Mouse (Mus musculus) right cerebral cortex, postnatal 14 days (tissue): ENCODE results near the gene Krt80.
A peak's percentile ranks its signal among the peaks of the same experiment; 100 is the strongest.

Experiments
- DNase-seq: peaks from one replicate; pipeline ENCODE4 v3.0.0; 2022

The Krt80 gene

GRCm38 (mm10) chr15:101370101-101370911, at the start of gene Krt80:
TSS of gene Krt80 (minus strand) at chr15:101370162.
- no peak for DNase-seq

DNA sequence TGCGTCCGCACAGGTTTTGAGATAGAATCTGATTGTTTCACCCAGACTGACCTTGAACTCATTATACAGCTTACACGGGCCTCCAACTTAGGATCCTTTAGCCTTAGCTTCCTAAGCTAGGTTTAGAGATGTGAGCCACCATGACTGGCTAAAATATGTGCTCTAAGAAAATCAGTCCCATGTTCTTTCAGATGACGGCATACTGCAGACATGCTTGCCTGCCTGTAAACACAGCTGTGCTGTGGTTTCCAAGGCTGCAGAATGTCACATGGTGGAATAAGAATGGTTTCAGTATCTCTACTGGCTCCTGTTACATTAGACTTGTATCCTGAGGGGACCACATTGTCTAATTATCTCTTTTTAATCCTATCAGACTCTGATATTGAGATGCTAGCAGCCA, 49.0 kb upstream of the Krt80 start:
- DNase-seq = no peak

- no peak for DNase-seq
These were observed 45.0 kb upstream of the Krt80 start for GRCm38 (mm10) chr15:101414807-101415565.

- no peak for DNase-seq
These were observed 44.1 kb upstream of the Krt80 start for GRCm38 (mm10) chr15:101413916-101414635.

DNA sequence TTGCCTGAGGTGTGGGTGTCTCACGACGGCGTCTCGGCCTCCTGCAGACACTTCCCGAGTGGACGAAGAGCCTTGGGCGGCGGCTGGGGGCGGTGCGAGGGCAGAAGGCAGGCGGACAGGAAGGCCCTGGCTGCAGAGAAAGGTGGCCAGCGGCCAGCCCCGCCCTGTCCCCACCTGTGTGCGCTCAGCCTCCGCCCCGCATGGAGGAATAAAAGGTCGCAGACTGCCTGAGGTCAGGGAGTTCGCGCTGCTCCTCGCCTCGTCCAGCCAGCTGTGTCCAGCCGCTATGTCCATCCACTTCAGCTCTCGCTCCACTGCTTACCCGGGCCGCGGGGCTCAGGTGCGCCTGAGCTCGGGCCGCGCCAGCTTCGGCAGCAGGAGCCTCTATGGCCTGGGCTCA, 42.2 kb upstream of the Krt80 start:
- no peak for DNase-seq

- DNase-seq = no peak
These were observed 40.8 kb upstream of the Krt80 start, which contains the start of gene Krt7 for GRCm38 (mm10) chr15:101410775-101411174. TSS of gene Krt7 (plus strand) at chr15:101411043.

- no peak for DNase-seq
These were observed 28.3 kb upstream of the Krt80 start for GRCm38 (mm10) chr15:101398269-101398668.

- DNase-seq = no peak
These were observed 27.7 kb upstream of the Krt80 start for GRCm38 (mm10) chr15:101397683-101398082.

- DNase-seq = no peak
These were observed 27.0 kb upstream of the Krt80 start for GRCm38 (mm10) chr15:101396921-101397320.

GRCm38 (mm10) chr15:101396466-101396865, 26.5 kb upstream of the Krt80 start:
- DNase-seq = no peak

DNA sequence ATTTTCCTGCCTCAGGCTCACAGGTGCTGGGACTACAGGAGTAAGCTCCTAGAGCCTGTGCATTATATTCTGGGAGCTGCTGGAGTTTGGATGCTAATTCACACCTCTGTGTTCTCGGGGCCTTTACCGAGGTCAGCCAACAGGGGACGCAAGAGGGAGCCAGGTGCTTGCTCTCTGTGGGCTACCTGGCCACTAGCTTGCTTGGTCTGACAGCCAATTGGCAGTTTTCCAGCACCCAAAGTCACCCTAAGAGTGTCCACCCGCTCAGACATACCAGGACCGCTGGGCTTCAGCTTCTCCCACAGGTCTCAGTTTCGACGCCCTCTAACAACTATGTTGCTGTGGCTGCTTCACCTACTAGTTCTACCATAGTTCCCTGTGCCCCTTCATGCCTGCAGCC, 24.9 kb upstream of the Krt80 start:
- no peak for DNase-seq

GRCm38 (mm10) chr15:101392251-101392650, 22.3 kb upstream of the Krt80 start:
- no peak for DNase-seq

- no peak for DNase-seq
These were observed 20.2 kb upstream of the Krt80 start for GRCm38 (mm10) chr15:101390203-101390602.

GRCm38 (mm10) chr15:101388034-101388541, 18.1 kb upstream of the Krt80 start:
- peak; percentile 45 for DNase-seq

GRCm38 (mm10) chr15:101387176-101387575, 17.2 kb upstream of the Krt80 start:
- DNase-seq = no peak

- DNase-seq = no peak
These were observed 15.1 kb upstream of the Krt80 start for GRCm38 (mm10) chr15:101385064-101385463.

GRCm38 (mm10) chr15:101384610-101385009, 14.6 kb upstream of the Krt80 start:
- no peak for DNase-seq

DNA sequence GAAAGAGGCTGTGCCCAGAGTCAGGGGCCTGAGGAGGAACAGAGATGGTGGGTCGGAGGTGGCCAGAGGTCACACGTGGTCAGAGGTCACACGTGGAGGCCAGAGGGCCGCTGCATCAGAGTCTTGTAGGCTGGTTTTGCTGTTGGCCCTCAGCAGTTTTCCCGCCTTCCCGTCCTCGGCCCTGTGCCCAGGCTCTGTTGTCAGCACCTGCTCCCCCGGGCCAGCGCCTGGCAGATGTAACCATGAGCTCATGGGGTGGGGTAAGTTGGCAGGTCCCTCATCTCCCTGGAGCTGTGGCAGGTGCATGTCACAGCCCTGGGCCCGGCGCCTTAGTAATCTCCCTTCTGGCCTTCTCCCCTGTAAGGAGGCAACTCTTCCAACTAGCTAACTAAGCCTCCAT, 12.8 kb upstream of the Krt80 start:
- DNase-seq = no peak

DNA sequence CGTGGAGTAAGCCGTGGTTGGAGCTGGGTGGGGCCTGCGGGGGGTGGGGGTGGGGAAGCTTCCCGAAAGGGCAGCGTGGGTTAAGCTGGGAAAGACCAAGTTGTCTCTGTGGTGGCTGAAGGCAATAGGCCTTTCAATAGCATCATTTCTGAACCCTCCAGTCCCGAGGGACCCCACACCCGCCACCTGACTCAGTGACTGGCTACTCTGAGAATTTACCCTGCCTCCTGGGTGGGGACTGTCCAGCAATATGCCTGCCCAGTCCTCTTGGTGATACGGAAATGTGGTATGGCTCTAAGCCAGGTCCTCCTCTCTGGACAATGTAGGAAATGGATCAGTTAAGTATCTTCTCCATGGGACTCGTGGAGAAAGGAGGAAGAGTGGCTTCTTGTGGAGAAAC, 11.8 kb upstream of the Krt80 start:
- no peak for DNase-seq

- DNase-seq = no peak
These were observed 8.7 kb upstream of the Krt80 start for GRCm38 (mm10) chr15:101378646-101379045.

GRCm38 (mm10) chr15:101376776-101377061, 6.8 kb upstream of the Krt80 start:
- DNase-seq = no peak

DNA sequence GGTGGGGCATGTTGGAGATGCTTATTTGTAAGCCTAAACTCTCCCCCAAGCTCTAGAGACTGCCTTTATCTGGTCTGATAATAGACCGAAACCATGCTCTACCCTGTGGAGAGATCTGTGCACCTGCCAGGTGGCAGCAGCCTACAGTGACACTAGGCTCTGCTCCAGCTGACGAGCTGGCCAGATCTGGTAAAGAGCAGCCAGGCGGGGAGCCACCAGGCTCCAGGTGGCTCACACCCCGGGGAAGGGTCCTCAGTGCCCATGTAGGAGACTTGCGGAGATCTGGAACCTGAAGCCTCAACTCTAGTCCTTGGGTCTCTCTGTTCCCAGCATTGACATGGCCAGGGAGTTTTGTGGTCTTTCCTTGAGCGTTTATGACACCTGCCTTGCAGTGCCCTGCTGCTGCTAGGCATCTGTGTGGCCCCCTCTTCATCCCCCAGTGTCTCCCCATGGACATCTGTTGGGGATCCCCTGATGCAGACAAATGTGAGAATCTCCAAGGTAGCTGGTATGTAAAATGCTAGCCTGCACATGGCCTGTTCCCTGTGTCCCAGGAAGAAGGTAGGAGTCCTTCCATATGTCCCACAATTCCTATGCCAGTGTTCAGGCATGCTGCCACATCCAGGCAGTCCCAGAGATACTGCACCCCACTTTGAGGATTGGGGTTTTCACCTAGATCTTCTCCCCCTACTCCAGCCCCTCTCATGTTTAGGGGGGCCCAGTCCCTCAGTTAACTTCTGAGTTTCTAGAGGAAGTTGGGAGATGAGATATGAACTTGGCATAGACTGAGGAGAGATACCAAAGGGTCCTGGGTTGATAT, 6.2 kb upstream of the Krt80 start:
- no peak for DNase-seq

DNA sequence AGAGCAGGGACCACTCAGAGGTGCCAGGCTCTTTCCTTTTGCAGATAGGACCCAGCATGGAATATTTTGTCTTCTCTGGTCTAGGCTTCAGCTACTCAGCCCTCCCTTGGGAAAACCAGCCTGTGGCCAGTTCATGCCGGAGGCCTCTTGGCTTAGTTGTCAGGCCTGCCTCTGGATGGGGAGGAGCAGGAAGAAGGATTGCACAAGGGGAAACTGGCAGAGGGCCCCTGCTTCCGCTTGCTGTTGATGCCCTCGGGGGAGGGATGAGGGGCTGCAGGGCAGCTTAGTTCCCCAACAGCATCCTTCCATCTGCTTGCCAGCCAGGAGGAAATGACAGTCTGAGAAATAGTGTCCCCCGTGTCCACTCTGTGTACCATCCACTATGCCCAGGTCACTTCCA, 4.9 kb upstream of the Krt80 start:
- no peak for DNase-seq
